Mouse (Mus musculus) monocyte, adult 59 days (primary cell): Measurements from ENCODE around the gene Tgfbr1. TPM values are rescaled to one million over a fixed set of nuclear protein-coding genes. Genes with fewer than 3 reads are reported as not detected.

ENCODE experiments used
- total RNA-seq, 2 experiments: library from RNA; stranded (reverse); gene quantifications; one replicate each; pipeline ENCODE4 v1.2.4; 2023

Gene Tgfbr1
- total RNA-seq, result 100 to 1,000 TPM; 115 to 122 TPM

GRCm38 (mm10) chr4:47352803-47353388 lies at the start of gene Tgfbr1:
Gene Tgfbr1 (plus strand): TSS chr4:47353222.

Other genes starting within 250 kb of the Tgfbr1 start
- gene Col15a1, start 145.1 kb upstream of the Tgfbr1 start, total RNA-seq, result 1 to 10 TPM; 1.6 to 1.8 TPM
- gene Alg2, start 121.1 kb downstream of the Tgfbr1 start, total RNA-seq, result 1 to 10 TPM; 6.5 to 6.7 TPM
- gene Sec61b, start 121.4 kb downstream of the Tgfbr1 start, total RNA-seq, result 100 to 1,000 TPM; 169 to 195 TPM